Mouse (Mus musculus) midbrain, embryonic 12.5 days (tissue): ENCODE measurements at regions not wholly inside any gene's neighbourhood (a gene's known extent, or its start where the extent isn't known, plus 50 kb on each side); places are given as distances from the start of the nearest gene placed in this dataset.

ENCODE experiments used
- ATAC-seq: fragments of 200-750 bp; cut with Nextera tagmentation; 2 replicates; pipeline ENCODE4 v1.8.0; 2017; ENCODE audit warnings: low read depth, moderate TSS enrichment, moderate library complexity; ENCODE audit not compliant: low FRiP score
- H3K27ac ChIP-seq: fragments of 300-500 bp; sonication (generic); replicated peaks from 2 replicates; pipeline ENCODE4 v1.5.1; 2016; ENCODE audit warnings: mild to moderate bottlenecking
- H3K27me3 ChIP-seq: fragments of 300-500 bp; sonication (generic); 2 replicates; pipeline ENCODE4 v1.6.1; 2016; ENCODE audit warnings: mild to moderate bottlenecking
- H3K36me3 ChIP-seq: fragments of 300-500 bp; sonication (generic); 2 replicates; pipeline ENCODE4 v1.6.1; 2016
- H3K4me1 ChIP-seq: fragments of 300-500 bp; sonication (generic); 2 replicates; pipeline ENCODE4 v1.6.1; 2016
- H3K4me2 ChIP-seq: fragments of 300-500 bp; sonication (generic); replicated peaks from 2 replicates; pipeline ENCODE4 v1.6.1; 2016; ENCODE audit warnings: mild to moderate bottlenecking, moderate library complexity
- H3K4me3 ChIP-seq: fragments of 300-500 bp; sonication (generic); 2 replicates; pipeline ENCODE4 v1.5.1; 2016; ENCODE audit warnings: mild to moderate bottlenecking
- H3K9ac ChIP-seq: fragments of 300-500 bp; sonication (generic); replicated peaks from 2 replicates; pipeline ENCODE4 v1.6.1; 2016; ENCODE audit warnings: mild to moderate bottlenecking, moderate library complexity
- H3K9me3 ChIP-seq: fragments of 300-500 bp; sonication (generic); 2 replicates; pipeline ENCODE4 v1.6.1; 2016; ENCODE audit warnings: mild to moderate bottlenecking
- WGBS: fragments of 180-500 bp; shearing (Covaris S2); methylation state at CpG from one replicate; pipeline ENCODE4 v1.1.7; 2016; 5-methylcytosine and 5-hydroxymethylcytosine counted together

GRCm38 (mm10) chr17:48592457-48592856 lies 137.8 kb downstream of the Unc5cl start:
- 70% methylated on average over 1 of the region's 1 CpGs for WGBS
- no peak for ATAC-seq
- Histone ChIP-seq H3K36me3 (no peaks in the 10 kb centered on the region), H3K27ac (no peak overlapping the region), H3K4me1 (no peaks in the 10 kb centered on the region), H3K4me3 (no peak overlapping the region), H3K9ac (no peak overlapping the region), H3K9me3 (peaks cover 5% of the 10 kb centered on the region; the same call in 1 of the 2 replicates), H3K27me3 (no peaks in the 10 kb centered on the region), H3K4me2 (no peak overlapping the region)

- Histone ChIP-seq H3K9me3 (peaks cover 5% of the 10 kb centered on the region; the same call in 1 of the 2 replicates), H3K27me3 (no peaks in the 10 kb centered on the region), H3K27ac (no peak overlapping the region), H3K4me1 (no peaks in the 10 kb centered on the region), H3K9ac (no peak overlapping the region), H3K4me2 (no peak overlapping the region), H3K4me3 (no peak overlapping the region), H3K36me3 (no peaks in the 10 kb centered on the region)
- WGBS, result 76% methylated on average over 10 of the region's 10 CpGs
- no peak for ATAC-seq
Observed at GRCm38 (mm10) chr17:48595418-48595963, 140.8 kb downstream of the Unc5cl start.

GRCm38 (mm10) chr17:48596406-48596805 lies 141.7 kb downstream of the Unc5cl start:
- no peak for ATAC-seq

GRCm38 (mm10) chr17:48597301-48597700 lies 142.6 kb downstream of the Unc5cl start:
- H3K27ac ChIP-seq, result no peak overlapping the region
- no peak for ATAC-seq
- H3K36me3 ChIP-seq, result no peaks in the 10 kb centered on the region
- H3K4me3 ChIP-seq, result no peak overlapping the region
- no peaks in the 10 kb centered on the region for H3K27me3 ChIP-seq
- no peak overlapping the region for H3K9ac ChIP-seq
- no peak overlapping the region for H3K4me2 ChIP-seq
- 89% methylated on average over 1 of the region's 1 CpGs for WGBS
- H3K4me1 ChIP-seq, result no peaks in the 10 kb centered on the region
- H3K9me3 ChIP-seq, result peaks cover 5% of the 10 kb centered on the region; the same call in 1 of the 2 replicates

More at GRCm38 (mm10) chr17:48596406-48596805, 141.7 kb downstream of the Unc5cl start:
- Histone ChIP-seq H3K4me2 (no peak overlapping the region), H3K9ac (no peak overlapping the region), H3K27ac (no peak overlapping the region), H3K9me3 (peaks cover 5% of the 10 kb centered on the region; the same call in 1 of the 2 replicates), H3K4me3 (no peak overlapping the region), H3K4me1 (no peaks in the 10 kb centered on the region), H3K36me3 (no peaks in the 10 kb centered on the region), H3K27me3 (no peaks in the 10 kb centered on the region)
- WGBS, result 85% methylated on average over 3 of the region's 3 CpGs

- Histone ChIP-seq H3K9me3 (peaks cover under 1% of the 10 kb centered on the region; the same call in 1 of the 2 replicates), H3K27me3 (no peaks in the 10 kb centered on the region), H3K36me3 (no peaks in the 10 kb centered on the region), H3K9ac (no peak overlapping the region), H3K4me2 (no peak overlapping the region), H3K27ac (no peak overlapping the region), H3K4me1 (no peaks in the 10 kb centered on the region), H3K4me3 (no peak overlapping the region)
- WGBS, result 88% methylated on average over 16 of the region's 16 CpGs
- ATAC-seq, result no peak
Observed at GRCm38 (mm10) chr17:48598471-48599141, 143.9 kb downstream of the Unc5cl start.

- Histone ChIP-seq H3K27ac (no peak overlapping the region), H3K4me3 (no peak overlapping the region), H3K9ac (no peak overlapping the region), H3K36me3 (no peaks in the 10 kb centered on the region), H3K4me2 (no peak overlapping the region), H3K9me3 (no peaks in the 10 kb centered on the region), H3K27me3 (no peaks in the 10 kb centered on the region), H3K4me1 (no peaks in the 10 kb centered on the region)
- WGBS, result 80% methylated on average over 6 of the region's 6 CpGs
- ATAC-seq, result no peak
Observed at GRCm38 (mm10) chr17:48600176-48600575, 145.5 kb downstream of the Unc5cl start.

GRCm38 (mm10) chr17:48602554-48602953 lies 147.9 kb downstream of the Unc5cl start:
- no peak overlapping the region for H3K4me3 ChIP-seq
- H3K9me3 ChIP-seq, result no peaks in the 10 kb centered on the region
- no peaks in the 10 kb centered on the region for H3K4me1 ChIP-seq
- no peaks in the 10 kb centered on the region for H3K36me3 ChIP-seq
- no peak overlapping the region for H3K27ac ChIP-seq
- H3K9ac ChIP-seq, result no peak overlapping the region
- WGBS, result 16% methylated on average over 6 of the region's 6 CpGs
- H3K27me3 ChIP-seq, result no peaks in the 10 kb centered on the region
- ATAC-seq, result peak; percentile 68
- no peak overlapping the region for H3K4me2 ChIP-seq

GRCm38 (mm10) chr17:48606767-48607166 lies 152.1 kb downstream of the Unc5cl start:
- Histone ChIP-seq H3K4me3 (no peak overlapping the region), H3K27ac (no peak overlapping the region), H3K4me1 (peaks cover 5% of the 10 kb centered on the region; the same call in 1 of the 2 replicates), H3K4me2 (no peak overlapping the region), H3K27me3 (no peaks in the 10 kb centered on the region), H3K36me3 (no peaks in the 10 kb centered on the region), H3K9me3 (no peaks in the 10 kb centered on the region), H3K9ac (no peak overlapping the region)
- ATAC-seq, result no peak
- 90% methylated on average over 4 of the region's 4 CpGs for WGBS

GRCm38 (mm10) chr17:48608315-48608714 lies 153.6 kb downstream of the Unc5cl start:
- ATAC-seq, result no peak
- peaks cover 5% of the 10 kb centered on the region; the same call in 1 of the 2 replicates for H3K4me1 ChIP-seq
- H3K4me3 ChIP-seq, result no peak overlapping the region
- H3K9ac ChIP-seq, result no peak overlapping the region
- H3K4me2 ChIP-seq, result no peak overlapping the region
- H3K36me3 ChIP-seq, result no peaks in the 10 kb centered on the region
- no peaks in the 10 kb centered on the region for H3K27me3 ChIP-seq
- 86% methylated on average over 3 of the region's 3 CpGs for WGBS
- no peaks in the 10 kb centered on the region for H3K9me3 ChIP-seq
- H3K27ac ChIP-seq, result no peak overlapping the region

GRCm38 (mm10) chr17:48610107-48610506 lies 155.4 kb downstream of the Unc5cl start:
- H3K4me2 ChIP-seq, result no peak overlapping the region
- H3K36me3 ChIP-seq, result no peaks in the 10 kb centered on the region
- 94% methylated on average over 10 of the region's 10 CpGs for WGBS
- H3K4me1 ChIP-seq, result peaks cover 5% of the 10 kb centered on the region; the same call in 1 of the 2 replicates
- no peak for ATAC-seq
- H3K27ac ChIP-seq, result no peak overlapping the region
- H3K9me3 ChIP-seq, result peaks cover 7% of the 10 kb centered on the region
- no peak overlapping the region for H3K9ac ChIP-seq
- no peak overlapping the region for H3K4me3 ChIP-seq
- H3K27me3 ChIP-seq, result no peaks in the 10 kb centered on the region

GRCm38 (mm10) chr17:48610806-48611205 lies 156.1 kb downstream of the Unc5cl start:
- Histone ChIP-seq H3K9me3 (peaks cover 7% of the 10 kb centered on the region), H3K4me1 (peaks cover 5% of the 10 kb centered on the region; the same call in 1 of the 2 replicates), H3K9ac (no peak overlapping the region), H3K4me3 (no peak overlapping the region), H3K36me3 (no peaks in the 10 kb centered on the region), H3K4me2 (no peak overlapping the region), H3K27ac (no peak overlapping the region), H3K27me3 (no peaks in the 10 kb centered on the region)
- 84% methylated on average over 8 of the region's 8 CpGs for WGBS
- ATAC-seq, result no peak

- Histone ChIP-seq H3K4me3 (no peak overlapping the region), H3K9me3 (peaks cover 7% of the 10 kb centered on the region), H3K27ac (no peak overlapping the region), H3K4me2 (no peak overlapping the region), H3K9ac (no peak overlapping the region), H3K4me1 (peaks cover 3% of the 10 kb centered on the region; the same call in 1 of the 2 replicates), H3K36me3 (no peaks in the 10 kb centered on the region), H3K27me3 (no peaks in the 10 kb centered on the region)
- no peak for ATAC-seq
- WGBS, result 83% methylated on average over 5 of the region's 5 CpGs
Observed at GRCm38 (mm10) chr17:48613491-48613890, 158.8 kb downstream of the Unc5cl start.
